Mouse (Mus musculus): ENCODE results near the gene AU022252. TPM values are rescaled to one million over a fixed set of nuclear protein-coding genes. Genes with fewer than 3 reads are reported as not detected.

AU022252 gene
- polyA plus RNA-seq, 1 experiment: 14.5 TPM

DNA sequence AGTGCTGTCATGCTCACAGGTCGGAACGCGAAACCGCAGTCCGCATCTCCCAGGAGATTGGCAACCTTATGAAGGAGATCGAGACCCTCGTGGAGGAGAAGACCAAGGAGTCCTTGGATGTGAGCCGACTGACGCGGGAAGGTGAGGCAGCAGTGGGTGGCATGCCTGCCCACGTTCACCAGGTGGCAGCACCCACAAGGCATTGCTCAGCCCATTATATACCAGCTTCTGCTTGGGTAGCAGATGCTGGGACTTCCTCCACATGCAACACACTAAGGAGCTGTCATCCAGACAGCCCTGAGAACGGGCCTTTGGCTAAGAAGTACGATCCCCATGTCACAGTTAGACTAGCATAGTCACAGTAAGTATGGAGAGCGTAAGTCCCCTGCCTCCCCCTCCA lies 9.2 kb upstream of the AU022252 start:
- no peaks in the 10 kb centered on the region for H3K79me2 ChIP-seq (ENCODE audit: control insufficient read depth, insufficient read depth)
- TF ChIP-seq USF1 (IDR thresholded peaks at IDR 0.05; ENCODE audit: low read depth) (no peak), TCF12 (IDR thresholded peaks at IDR 0.05; ENCODE audit: insufficient read depth, poor library complexity, severe bottlenecking) (no peak), MAX (IDR thresholded peaks at IDR 0.05; ENCODE audit: low read depth) (no peak), CEBPB (IDR thresholded peaks at IDR 0.05; ENCODE audit: insufficient read depth, poor library complexity, severe bottlenecking) (no peak), E2F4 (IDR thresholded peaks at IDR 0.05; ENCODE audit: insufficient read depth) (no peak), POLR2A (IDR thresholded peaks at IDR 0.05; ENCODE audit: insufficient read length, low read depth) (no peak), MYOD1 (IDR thresholded peaks at IDR 0.05; ENCODE audit: control insufficient read depth in 1 of 3, insufficient read length in 2 of 3, low read depth in 2 of 3) (no peak), MYOG (IDR thresholded peaks at IDR 0.05; ENCODE audit: control insufficient read depth in 1 of 3, insufficient read depth in 1 of 3, insufficient read length in 2 of 3, low read depth in 2 of 3) (no peak), REST (IDR thresholded peaks at IDR 0.05; ENCODE audit: insufficient read depth, insufficient read length) (no peak), SRF (IDR thresholded peaks at IDR 0.05; ENCODE audit: control insufficient read depth, insufficient read length, low read depth) (no peak), TCF3 (IDR thresholded peaks at IDR 0.05; ENCODE audit: insufficient read length, low read depth) (no peak), POLR2AphosphoS2 (IDR thresholded peaks at IDR 0.05; ENCODE audit: insufficient read length, low read depth) (no peak)
- no peak overlapping the region for H3K4me3 ChIP-seq

DNA sequence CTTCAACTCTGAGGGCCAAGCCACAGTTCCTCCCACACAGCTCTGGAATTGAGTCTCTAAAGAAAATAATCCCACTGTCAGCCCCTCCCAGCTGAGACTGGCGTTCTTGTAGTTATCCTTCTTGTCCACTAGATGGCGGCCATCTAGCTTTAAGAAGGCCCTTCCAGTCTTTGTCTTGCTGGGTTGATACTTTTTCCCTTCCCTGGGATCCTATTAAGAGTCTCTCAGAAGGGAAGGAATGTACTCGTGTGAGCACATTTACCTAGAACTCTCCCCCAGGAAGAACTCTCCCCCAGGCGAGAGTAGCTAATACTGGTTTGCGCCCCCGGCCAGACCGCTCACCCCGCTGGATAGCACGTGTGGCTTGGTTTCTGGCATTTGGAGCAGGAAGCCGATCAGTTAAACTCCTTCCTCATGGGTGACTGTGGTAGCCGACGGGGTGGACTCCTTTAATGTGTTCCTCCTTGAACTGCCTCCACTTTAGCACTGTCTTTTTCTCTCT lies 6.7 kb upstream of the AU022252 start:
- Histone ChIP-seq H3K4me2 (ENCODE audit: low read depth) (no peak overlapping the region), H3K36me3 (ENCODE audit: control insufficient read depth, insufficient read depth) (peaks cover 6% of the 10 kb centered on the region), H3K79me2 (ENCODE audit: control insufficient read depth, insufficient read depth) (peaks cover 6% of the 10 kb centered on the region), H3K4me3 (no peak overlapping the region), H3K27me3 (ENCODE audit: control insufficient read depth, insufficient read depth, insufficient read length) (no peaks in the 10 kb centered on the region), H3ac (ENCODE audit: control insufficient read depth, insufficient read length) (no peak overlapping the region)
- TF ChIP-seq TCF12 (IDR thresholded peaks at IDR 0.05; ENCODE audit: insufficient read depth, poor library complexity, severe bottlenecking) (no peak), POLR2AphosphoS2 (IDR thresholded peaks at IDR 0.05; ENCODE audit: insufficient read length, low read depth) (no peak), E2F4 (IDR thresholded peaks at IDR 0.05; ENCODE audit: insufficient read depth) (no peak), MYOG (IDR thresholded peaks at IDR 0.05; ENCODE audit: control insufficient read depth in 1 of 3, insufficient read depth in 1 of 3, insufficient read length in 2 of 3, low read depth in 2 of 3) (no peak), USF1 (IDR thresholded peaks at IDR 0.05; ENCODE audit: low read depth) (no peak), TCF3 (IDR thresholded peaks at IDR 0.05; ENCODE audit: insufficient read length, low read depth) (no peak), MAX (IDR thresholded peaks at IDR 0.05; ENCODE audit: low read depth) (no peak), REST (IDR thresholded peaks at IDR 0.05; ENCODE audit: insufficient read depth, insufficient read length) (no peak), CEBPB (IDR thresholded peaks at IDR 0.05; ENCODE audit: insufficient read depth, poor library complexity, severe bottlenecking) (no peak), MYOD1 (IDR thresholded peaks at IDR 0.05; ENCODE audit: control insufficient read depth in 1 of 3, insufficient read length in 2 of 3, low read depth in 2 of 3) (no peak), POLR2A (IDR thresholded peaks at IDR 0.05; ENCODE audit: insufficient read length, low read depth) (no peak), SRF (IDR thresholded peaks at IDR 0.05; ENCODE audit: control insufficient read depth, insufficient read length, low read depth) (no peak)

More for the DNA sequence above, 9.2 kb upstream of the AU022252 start:
- H3ac ChIP-seq (ENCODE audit: control insufficient read depth, insufficient read length): no peak overlapping the region
- H3K36me3 ChIP-seq (ENCODE audit: control insufficient read depth, insufficient read depth): peaks cover 6% of the 10 kb centered on the region
- no peak overlapping the region for H3K4me2 ChIP-seq (ENCODE audit: low read depth)
- H3K27me3 ChIP-seq (ENCODE audit: control insufficient read depth, insufficient read depth, insufficient read length): no peaks in the 10 kb centered on the region

DNA sequence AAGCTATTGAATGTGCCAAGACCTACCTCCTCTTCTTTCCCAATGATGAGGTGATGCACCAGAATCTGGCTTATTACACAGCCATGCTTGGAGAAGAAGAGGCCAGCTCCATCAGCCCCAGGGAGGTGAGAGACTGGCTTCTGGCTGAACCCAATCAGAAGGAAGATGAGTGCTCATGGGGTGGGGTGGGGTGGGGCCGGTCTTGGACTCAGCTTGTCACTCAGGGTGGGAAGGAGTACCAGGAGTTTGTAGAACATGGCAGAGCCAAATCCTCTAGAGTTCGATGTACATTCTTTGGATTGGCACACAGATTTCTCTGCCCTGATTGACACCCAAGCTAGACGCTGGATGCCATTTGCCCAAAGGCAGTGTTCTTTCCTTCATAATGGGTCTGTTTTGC lies 6.1 kb upstream of the AU022252 start:
- TF ChIP-seq TCF12 (IDR thresholded peaks at IDR 0.05; ENCODE audit: insufficient read depth, poor library complexity, severe bottlenecking): no peak
- TF ChIP-seq MAX (IDR thresholded peaks at IDR 0.05; ENCODE audit: low read depth): no peak
- TF ChIP-seq MYOG (IDR thresholded peaks at IDR 0.05; ENCODE audit: control insufficient read depth in 1 of 3, insufficient read depth in 1 of 3, insufficient read length in 2 of 3, low read depth in 2 of 3): no peak
- TF ChIP-seq POLR2A (IDR thresholded peaks at IDR 0.05; ENCODE audit: insufficient read length, low read depth): no peak
- TF ChIP-seq USF1 (IDR thresholded peaks at IDR 0.05; ENCODE audit: low read depth): no peak
- no peak for TF ChIP-seq SRF (IDR thresholded peaks at IDR 0.05; ENCODE audit: control insufficient read depth, insufficient read length, low read depth)
- Histone ChIP-seq H3K4me3 (no peak overlapping the region), H3K36me3 (ENCODE audit: control insufficient read depth, insufficient read depth) (peaks cover 6% of the 10 kb centered on the region)

DNA sequence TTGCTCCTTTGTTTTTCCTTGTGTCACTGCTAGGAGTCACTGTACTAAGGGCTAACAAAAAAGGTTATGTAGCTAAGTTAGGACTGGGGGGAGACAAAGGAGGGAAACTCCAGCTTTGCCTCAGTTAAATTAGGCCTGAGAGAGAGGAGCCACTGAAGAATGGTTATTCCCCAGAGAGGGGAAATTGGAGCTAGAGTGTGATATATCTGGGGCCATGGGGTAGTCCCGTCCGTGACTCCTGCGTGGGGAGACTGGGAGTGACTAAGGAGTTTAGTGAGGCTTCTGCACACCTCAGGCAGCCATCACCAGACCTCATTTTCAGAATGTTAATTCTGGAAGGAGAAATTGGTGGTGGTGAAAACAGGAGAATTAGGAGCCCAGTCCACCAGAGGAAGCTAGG lies 1.8 kb upstream of the AU022252 start:
- peak overlapping the region; percentile 92 for H3K4me2 ChIP-seq (ENCODE audit: low read depth)
- no peak for TF ChIP-seq POLR2A (IDR thresholded peaks at IDR 0.05; ENCODE audit: insufficient read length, low read depth)
- TF ChIP-seq MYOG (IDR thresholded peaks at IDR 0.05; ENCODE audit: control insufficient read depth in 1 of 3, insufficient read depth in 1 of 3, insufficient read length in 2 of 3, low read depth in 2 of 3): no peak
- no peak for TF ChIP-seq E2F4 (IDR thresholded peaks at IDR 0.05; ENCODE audit: insufficient read depth)
- TF ChIP-seq MYOD1 (IDR thresholded peaks at IDR 0.05; ENCODE audit: control insufficient read depth in 1 of 3, insufficient read length in 2 of 3, low read depth in 2 of 3): no peak
- no peak for TF ChIP-seq POLR2AphosphoS2 (IDR thresholded peaks at IDR 0.05; ENCODE audit: insufficient read length, low read depth)
- TF ChIP-seq TCF3 (IDR thresholded peaks at IDR 0.05; ENCODE audit: insufficient read length, low read depth): no peak
- TF ChIP-seq CEBPB (IDR thresholded peaks at IDR 0.05; ENCODE audit: insufficient read depth, poor library complexity, severe bottlenecking): no peak
- TF ChIP-seq SRF (IDR thresholded peaks at IDR 0.05; ENCODE audit: control insufficient read depth, insufficient read length, low read depth): no peak
- no peaks in the 10 kb centered on the region for H3K36me3 ChIP-seq (ENCODE audit: control insufficient read depth, insufficient read depth)
- H3ac ChIP-seq (ENCODE audit: control insufficient read depth, insufficient read length): no peak overlapping the region
- peak overlapping the region; percentile 71 for H3K4me3 ChIP-seq
- H3K27me3 ChIP-seq (ENCODE audit: control insufficient read depth, insufficient read depth, insufficient read length): no peaks in the 10 kb centered on the region
- H3K79me2 ChIP-seq (ENCODE audit: control insufficient read depth, insufficient read depth): peaks cover 9% of the 10 kb centered on the region

More for the DNA sequence above, 6.1 kb upstream of the AU022252 start:
- H3K4me2 ChIP-seq (ENCODE audit: low read depth): no peak overlapping the region
- no peak overlapping the region for H3ac ChIP-seq (ENCODE audit: control insufficient read depth, insufficient read length)
- H3K27me3 ChIP-seq (ENCODE audit: control insufficient read depth, insufficient read depth, insufficient read length): no peaks in the 10 kb centered on the region
- H3K79me2 ChIP-seq (ENCODE audit: control insufficient read depth, insufficient read depth): peaks cover 6% of the 10 kb centered on the region
